Mouse (Mus musculus): ENCODE results near the gene Magoh.

DNA sequence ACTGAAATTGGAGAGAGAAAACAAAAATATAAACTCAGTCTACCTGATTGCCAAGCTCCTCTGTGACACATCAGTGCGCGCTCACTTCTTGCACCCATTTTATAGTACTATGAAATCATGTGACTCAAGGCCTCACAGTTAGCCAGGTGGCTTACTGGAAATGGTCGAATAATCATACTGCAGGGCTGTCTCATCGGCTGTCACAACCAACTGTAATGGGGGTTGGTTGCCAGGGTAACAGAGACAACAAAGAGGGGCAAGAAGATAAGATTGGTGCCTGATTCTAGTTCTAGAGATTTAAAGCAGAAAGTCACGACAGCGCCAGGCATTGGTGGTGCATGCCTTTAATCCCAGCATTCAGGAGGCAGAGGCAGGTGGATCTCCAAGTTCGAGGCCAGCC, 20.6 kb upstream of the Magoh start:
- TF ChIP-seq ZNF384 (IDR thresholded peaks at IDR 0.05; ENCODE audit: low read depth, low read length) (no peak), HCFC1 (IDR thresholded peaks at IDR 0.05; ENCODE audit: borderline replicate concordance, insufficient read depth, low read length) (no peak), ZC3H11A (IDR thresholded peaks at IDR 0.05; ENCODE audit: borderline replicate concordance, low read depth, low read length) (no peak)

Data from ES-E14 (cell line).